Mouse (Mus musculus) kidney, adult 2 months (tissue): ENCODE measurements at regions not wholly inside any gene's neighbourhood (a gene's known extent, or its start where the extent isn't known, plus 50 kb on each side); places are given as distances from the start of the nearest gene placed in this dataset.
"Not testable (repeated sequence)": the region's sequence is repeated elsewhere in the genome, so short reads cannot be mapped to it uniquely, and the experiment has no call there.

Source experiments
- DNase-seq: peaks from one replicate; pipeline ENCODE4 v3.0.0; 2021
- H3K27ac ChIP-seq: fragments of 200-500 bp; 2 replicates; pipeline ENCODE4 v1.5.1; 2012; ENCODE audit warnings: low read depth, low read length, control low read depth, inconsistent platforms; ENCODE audit not compliant: insufficient read depth
- H3K27me3 ChIP-seq: fragments of 200-500 bp; replicated peaks from 2 replicates; pipeline ENCODE4 v1.6.1; 2012; ENCODE audit warnings: mild to moderate bottlenecking, moderate library complexity, low read length, inconsistent platforms; ENCODE audit not compliant: control insufficient read depth, insufficient read depth
- H3K36me3 ChIP-seq: fragments of 200-500 bp; 2 replicates; pipeline ENCODE4 v1.6.1; 2012; ENCODE audit warnings: mild to moderate bottlenecking, moderate library complexity, low read length, inconsistent platforms; ENCODE audit not compliant: control insufficient read depth, insufficient read depth
- H3K4me1 ChIP-seq: fragments of 200-500 bp; 2 replicates; pipeline ENCODE4 v1.6.1; 2011; ENCODE audit warnings: low read length; ENCODE audit not compliant: control insufficient read depth, insufficient read depth
- H3K4me3 ChIP-seq: fragments of 200-500 bp; 2 replicates; pipeline ENCODE4 v1.5.1; 2011; ENCODE audit warnings: mild to moderate bottlenecking, low read depth, low read length, control low read depth; ENCODE audit not compliant: insufficient read depth
- CTCF ChIP-seq: fragments of 200-500 bp; conservative IDR thresholded peaks from 2 replicates; pipeline ENCODE4 v1.5.1; 2011; ENCODE audit warnings: low read depth, mild to moderate bottlenecking, control low read depth, low read length, moderate library complexity, mixed read lengths; ENCODE audit not compliant: insufficient read depth, insufficient read length
- POLR2A ChIP-seq: fragments of 200-500 bp; IDR thresholded peaks from one replicate; pipeline ENCODE4 v1.6.1; 2011; ENCODE audit warnings: low read depth, low read length, control low read depth
- WGBS: fragments of 180-500 bp; shearing (Covaris S2); methylation state at CpG from one replicate; pipeline ENCODE4 v1.1.7; 2018; 5-methylcytosine and 5-hydroxymethylcytosine counted together

DNA sequence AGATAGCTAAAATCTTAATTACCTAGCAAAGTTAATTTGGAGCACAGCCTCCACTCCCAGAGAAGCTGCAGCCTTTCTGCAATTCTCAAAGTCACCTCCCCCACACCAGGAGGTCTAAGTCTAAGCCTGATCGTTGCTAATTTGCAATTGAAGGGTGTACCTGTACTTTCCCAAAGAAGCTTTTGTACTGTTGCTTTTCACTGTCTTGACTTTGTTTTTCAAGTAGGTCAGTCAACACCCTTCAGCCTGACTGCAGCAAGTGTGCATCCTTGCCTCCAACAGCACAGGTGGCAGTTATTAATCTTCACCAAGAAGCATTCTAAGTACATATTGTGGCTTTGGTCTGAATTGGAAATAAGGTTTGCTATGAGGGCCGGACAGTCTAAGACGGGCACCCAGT lies 91.7 kb upstream of the Slc22a30 start:
- H3K27me3 ChIP-seq, H3K4me3 ChIP-seq, H3K36me3 ChIP-seq, H3K4me1 ChIP-seq: not testable (repeated sequence)
- peak; percentile 34 for DNase-seq
- WGBS = 59% methylated on average over 3 of the region's 3 CpGs
- H3K27ac ChIP-seq = peak overlapping the region; percentile 80; the same call in 1 of the 2 replicates

DNA sequence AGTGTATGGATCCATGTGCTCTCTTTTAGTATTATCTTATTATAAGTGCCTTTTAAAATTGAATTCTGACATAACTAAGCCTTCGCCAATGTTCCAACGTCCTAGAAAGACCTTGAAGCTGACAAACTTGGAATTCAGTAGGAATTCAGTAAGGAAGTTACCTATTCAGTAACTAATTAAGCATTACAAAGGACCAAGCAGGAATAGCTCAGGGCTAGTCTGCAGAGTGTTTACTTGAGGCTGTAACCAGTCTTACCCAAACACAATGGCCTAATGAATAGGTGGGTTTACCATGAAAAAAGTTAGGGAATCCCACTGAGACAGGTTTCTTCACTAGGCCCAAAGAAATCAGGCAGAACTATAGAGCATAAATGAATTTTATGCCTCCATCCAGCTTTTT lies 92.6 kb upstream of the Slc22a30 start:
- H3K27me3 ChIP-seq, H3K4me3 ChIP-seq, H3K36me3 ChIP-seq, H3K4me1 ChIP-seq: not testable (repeated sequence)
- DNase-seq = peak; percentile 56
- peak overlapping the region; percentile 86 for H3K27ac ChIP-seq
- 54% methylated on average over 2 of the region's 2 CpGs for WGBS

DNA sequence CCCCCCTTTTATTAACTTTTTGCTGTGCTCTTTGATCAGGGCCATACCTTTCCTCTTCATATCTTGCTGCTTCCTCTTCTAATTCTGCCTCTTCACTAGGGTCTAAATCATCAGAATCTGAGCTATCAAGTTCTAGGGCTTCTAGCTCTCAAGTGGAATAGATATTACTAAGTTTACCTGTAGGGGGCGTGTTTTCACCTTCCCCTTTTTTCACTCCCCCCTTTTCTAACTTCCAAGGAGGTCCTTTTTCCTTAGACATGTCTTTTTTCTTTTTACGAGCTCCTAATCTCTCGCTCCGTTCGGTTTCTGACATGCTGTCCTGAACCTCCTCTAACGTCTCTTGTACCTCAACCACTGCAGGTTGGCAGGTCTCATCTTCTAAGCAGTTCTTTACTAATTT lies 73.3 kb upstream of the Slc22a8 start:
- H3K4me3 ChIP-seq, H3K36me3 ChIP-seq, H3K27ac ChIP-seq, H3K4me1 ChIP-seq, H3K27me3 ChIP-seq, DNase-seq: not testable (repeated sequence)
- 80% methylated on average over 6 of the region's 6 CpGs for WGBS

DNA sequence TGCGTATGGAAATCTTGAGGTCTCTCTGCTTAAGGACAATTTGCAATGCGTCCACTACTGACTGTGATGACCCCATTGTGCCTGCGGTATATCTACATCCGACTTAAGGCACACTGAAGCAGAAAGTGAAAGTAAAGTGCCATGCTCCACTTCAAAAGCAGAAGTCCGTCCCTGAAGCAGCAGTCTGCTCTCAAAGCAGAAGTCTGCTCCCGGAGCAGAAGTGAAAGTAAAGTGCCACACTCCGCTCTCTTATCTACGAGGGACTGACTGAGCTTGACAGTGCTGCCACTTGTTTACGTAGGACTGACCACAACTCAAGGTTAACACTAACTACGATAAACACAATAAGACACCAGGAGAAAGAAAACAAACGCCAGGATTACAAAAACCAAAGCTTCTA lies 72.8 kb upstream of the Slc22a8 start:
- H3K36me3 ChIP-seq = no peaks in the 10 kb centered on the region
- peak overlapping the region; percentile 47 for H3K4me3 ChIP-seq

DNA sequence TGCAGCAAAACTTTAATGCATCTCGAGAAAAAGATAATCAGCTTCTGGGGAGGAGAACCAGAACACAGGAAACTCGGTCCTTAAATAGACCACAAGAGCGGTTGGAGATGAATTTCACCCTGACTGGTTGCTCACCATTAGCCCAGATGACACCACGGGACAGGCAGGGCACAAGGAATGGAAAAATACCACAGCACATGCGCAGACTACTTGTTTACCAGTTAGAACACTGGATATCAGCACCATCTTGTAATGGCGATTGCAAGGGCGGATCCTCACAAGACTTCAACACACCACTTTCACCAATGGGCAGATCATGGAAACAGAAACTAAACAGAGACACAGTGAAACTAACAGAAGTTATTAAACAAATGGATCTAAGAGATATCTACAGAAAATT lies 72.1 kb upstream of the Slc22a8 start:
- DNase-seq, H3K27ac ChIP-seq: not testable (repeated sequence)
- 83% methylated on average over 7 of the region's 7 CpGs for WGBS

More for the DNA sequence above, 72.8 kb upstream of the Slc22a8 start:
- H3K4me1 ChIP-seq = no peaks in the 10 kb centered on the region
- no peaks in the 10 kb centered on the region for H3K27me3 ChIP-seq
- WGBS = 76% methylated on average over 11 of the region's 11 CpGs
- H3K27ac ChIP-seq = no peak overlapping the region
- no peak for TF ChIP-seq CTCF
- DNase-seq = peak; percentile 44

DNA sequence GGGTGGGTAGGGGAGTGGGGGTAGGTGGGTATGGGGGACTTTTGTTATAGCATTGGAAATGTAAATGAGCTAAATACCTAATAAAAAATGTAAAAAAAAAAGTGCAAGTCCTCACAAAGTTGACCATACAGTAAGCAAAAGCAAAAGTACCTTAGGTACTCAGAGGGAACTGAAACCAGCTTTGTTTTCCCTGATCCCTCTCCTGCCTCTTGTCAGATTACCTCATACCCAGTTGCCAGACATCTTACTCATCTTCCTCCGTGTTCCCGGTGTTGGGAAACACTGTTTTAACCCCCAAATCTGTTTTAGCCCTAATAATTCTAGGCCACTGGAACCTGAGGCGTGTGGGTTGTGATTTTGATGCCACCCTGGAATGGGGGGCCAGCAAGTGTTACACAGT lies 56.5 kb upstream of the Slc22a8 start:
- Histone ChIP-seq H3K36me3 (no peaks in the 10 kb centered on the region), H3K4me1 (no peaks in the 10 kb centered on the region), H3K27ac (no peak overlapping the region), H3K4me3 (no peak overlapping the region), H3K27me3 (no peaks in the 10 kb centered on the region)
- TF ChIP-seq CTCF (no peak), POLR2A (no peak)
- DNase-seq = no peak
- WGBS = 77% methylated on average over 3 of the region's 3 CpGs

More for the DNA sequence above, 72.1 kb upstream of the Slc22a8 start:
- H3K4me1 ChIP-seq, H3K4me3 ChIP-seq, H3K36me3 ChIP-seq, H3K27me3 ChIP-seq: not testable (repeated sequence)

DNA sequence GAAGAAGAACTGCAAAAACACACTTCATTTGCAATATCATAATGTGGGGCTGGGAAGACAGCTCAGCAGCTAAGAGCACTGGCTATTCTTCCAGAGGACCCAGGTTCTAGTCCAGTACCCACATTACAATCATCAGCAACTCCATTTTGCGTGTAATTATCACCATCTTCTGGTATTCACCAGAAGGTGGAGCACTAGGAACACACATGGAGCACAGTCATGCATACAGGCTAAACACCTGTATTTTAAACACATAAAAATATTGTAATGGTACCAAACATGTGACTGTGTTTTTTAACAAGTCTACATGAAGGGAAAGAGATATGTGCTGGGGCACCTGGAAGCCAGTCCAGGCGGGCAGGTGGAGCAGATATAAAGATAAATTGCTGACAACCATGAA lies 55.0 kb upstream of the Slc22a8 start:
- peak; percentile 24 for DNase-seq
- 55% methylated on average over 2 of the region's 2 CpGs for WGBS
- H3K36me3 ChIP-seq = no peaks in the 10 kb centered on the region
- H3K4me3 ChIP-seq = no peak overlapping the region
- H3K27ac ChIP-seq = no peak overlapping the region
- H3K27me3 ChIP-seq = no peaks in the 10 kb centered on the region
- no peaks in the 10 kb centered on the region for H3K4me1 ChIP-seq
- TF ChIP-seq CTCF = no peak
